Mouse (Mus musculus) G1E (cell line): ENCODE measurements around the gene Tnrc6c. TPM values are rescaled to one million over a fixed set of nuclear protein-coding genes. Genes with fewer than 3 reads are reported as not detected.

Experiments
- ATAC-seq: 2 replicates; pipeline ENCODE4 v1.8.0; 2016; ENCODE audit warnings: mild to moderate bottlenecking; ENCODE audit not compliant: insufficient number of reproducible peaks, poor library complexity, low FRiP score, severe bottlenecking; ENCODE audit errors: extremely low read depth
- DNase-seq: peaks from one replicate; pipeline ENCODE4 v3.0.0; 2012; ENCODE audit warnings: low spot score
- H3K27me3 ChIP-seq: 2 replicates; pipeline ENCODE4 v1.6.1; 2012; ENCODE audit warnings: mild to moderate bottlenecking, low read length, inconsistent platforms; ENCODE audit not compliant: insufficient read depth
- H3K36me3 ChIP-seq: replicated peaks from 2 replicates; pipeline ENCODE3; 2012; ENCODE audit warnings: mild to moderate bottlenecking, inconsistent platforms
- H3K4me1 ChIP-seq: 2 replicates; pipeline ENCODE4 v1.6.1; 2012; ENCODE audit warnings: low read depth, low read length, inconsistent platforms, mixed read lengths; ENCODE audit not compliant: insufficient read depth
- H3K4me3 ChIP-seq: 2 replicates; pipeline ENCODE4 v1.5.1; 2012; ENCODE audit warnings: low read depth, mild to moderate bottlenecking, inconsistent platforms, low read length, moderate library complexity, mixed read lengths
- H3K9me3 ChIP-seq: replicated peaks from 2 replicates; pipeline ENCODE4 v1.6.1; 2012; ENCODE audit warnings: inconsistent platforms
- CTCF ChIP-seq: IDR thresholded peaks from 2 replicates; pipeline ENCODE4 v1.5.1; 2012; ENCODE audit warnings: low read depth, low read length, inconsistent platforms, mixed read lengths
- GATA1 ChIP-seq: IDR thresholded peaks from 2 replicates; pipeline ENCODE4 v1.6.1; 2012; ENCODE audit warnings: borderline replicate concordance, low read length, inconsistent platforms, mixed read lengths
- GATA2 ChIP-seq: IDR thresholded peaks from 2 replicates; pipeline ENCODE4 v1.6.1; 2012; ENCODE audit warnings: low read depth, low read length, inconsistent platforms, borderline replicate concordance
- POLR2AphosphoS5 ChIP-seq: IDR thresholded peaks from 2 replicates; pipeline ENCODE4 v1.6.1; 2012; ENCODE audit warnings: low read depth, low read length, inconsistent platforms; ENCODE audit not compliant: insufficient replicate concordance
- TAL1 ChIP-seq: conservative IDR thresholded peaks from 2 replicates; pipeline ENCODE4 v1.6.1; 2012; ENCODE audit warnings: low read depth, low read length, inconsistent platforms, mixed read lengths
- polyA plus RNA-seq: library from polyadenylated mRNA; stranded (reverse); fragments of >175 nt; gene quantifications from 2 replicates; pipeline ENCODE4 v1.2.3, GENCODE M21; 2012
- total RNA-seq, 2 experiments: library from RNA; stranded (forward) in 1 of 2; stranded (reverse) in 1 of 2; fragments of 200-1000 nt in 1 of 2; fragments of >200 nt in 1 of 2; fragmentation: Nextera tagmentation in 1 of 2; gene quantifications; 2 replicates each; pipeline ENCODE4 v1.2.3; 2014 to 2017

The Tnrc6c gene
- total and polyA plus RNA-seq, 3 experiments = 19.2 to 47.5 (median 21.5) TPM

DNA sequence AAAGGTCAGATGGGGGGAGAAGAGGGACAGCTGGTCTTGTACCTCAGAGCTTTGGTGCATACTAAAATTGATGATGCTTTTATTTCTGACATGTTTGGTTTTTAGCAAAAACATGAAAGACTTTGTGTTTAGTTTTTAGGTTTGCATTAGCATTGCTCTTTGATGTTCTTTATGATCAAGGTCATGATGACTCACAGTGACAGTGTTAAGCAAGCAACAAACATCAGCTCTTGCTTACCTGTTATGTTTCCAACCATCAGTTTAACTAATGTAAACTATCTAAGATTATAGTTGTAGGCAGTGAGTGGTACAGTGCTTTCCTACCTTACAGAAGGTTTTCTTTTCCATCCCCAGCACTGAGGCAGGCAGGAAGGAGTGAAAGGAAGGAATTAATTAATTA is 12.5 kb downstream of the Tnrc6c start:
- no peak overlapping the region for H3K4me3 ChIP-seq
- peaks cover 27% of the 10 kb centered on the region for H3K4me1 ChIP-seq
- DNase-seq = no peak
- ATAC-seq = no peak
- H3K27me3 ChIP-seq = no peaks in the 10 kb centered on the region
- peaks cover 22% of the 10 kb centered on the region for H3K36me3 ChIP-seq
- TF ChIP-seq TAL1 (no peak), CTCF (no peak), GATA1 (no peak), GATA2 (no peak), POLR2AphosphoS5 (no peak)
- no peaks in the 10 kb centered on the region for H3K9me3 ChIP-seq

- Histone ChIP-seq H3K27me3 (no peaks in the 10 kb centered on the region), H3K4me3 (no peak overlapping the region), H3K36me3 (peaks cover 19% of the 10 kb centered on the region), H3K9me3 (no peaks in the 10 kb centered on the region), H3K4me1 (peaks cover 24% of the 10 kb centered on the region)
- TF ChIP-seq CTCF (no peak), GATA2 (no peak), TAL1 (no peak), POLR2AphosphoS5 (no peak), GATA1 (no peak)
- ATAC-seq = no peak
- no peak for DNase-seq
Observed at GRCm38 (mm10) chr11:117667152-117667551, 13.1 kb downstream of the Tnrc6c start.

- Histone ChIP-seq H3K36me3 (peaks cover 19% of the 10 kb centered on the region), H3K27me3 (no peaks in the 10 kb centered on the region), H3K9me3 (no peaks in the 10 kb centered on the region), H3K4me1 (peaks cover 23% of the 10 kb centered on the region), H3K4me3 (no peak overlapping the region)
- ATAC-seq (no peak), DNase-seq (no peak)
- TF ChIP-seq TAL1 = no peak
- TF ChIP-seq POLR2AphosphoS5 = no peak
- TF ChIP-seq CTCF = no peak
- TF ChIP-seq GATA2 = no peak
- TF ChIP-seq GATA1 = no peak
Observed at GRCm38 (mm10) chr11:117667825-117668224, 13.7 kb downstream of the Tnrc6c start.

DNA sequence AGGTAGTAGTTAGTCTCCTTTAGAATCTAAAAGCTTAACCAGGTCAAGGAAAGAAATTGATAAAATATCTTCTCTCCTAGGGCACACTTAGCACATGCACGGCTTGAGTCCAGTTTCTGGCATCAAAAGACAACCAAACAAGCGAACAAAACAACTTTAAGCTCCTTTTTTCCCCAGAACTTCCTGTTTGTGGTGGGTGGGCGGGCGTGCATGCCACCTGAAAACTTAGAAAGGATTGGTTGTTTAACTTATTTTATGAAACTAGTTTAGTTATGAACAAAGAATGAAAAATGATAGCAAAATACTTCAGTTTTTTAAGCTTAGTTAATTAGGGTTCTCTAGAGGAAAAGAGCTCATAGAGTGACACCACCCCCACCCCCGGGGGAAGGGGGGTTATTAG is 17.5 kb downstream of the Tnrc6c start:
- TF ChIP-seq CTCF (no peak), GATA1 (no peak), POLR2AphosphoS5 (no peak), GATA2 (no peak), TAL1 (no peak)
- Histone ChIP-seq H3K4me1 (peaks cover 12% of the 10 kb centered on the region), H3K36me3 (peaks cover 21% of the 10 kb centered on the region), H3K27me3 (no peaks in the 10 kb centered on the region), H3K9me3 (no peaks in the 10 kb centered on the region), H3K4me3 (no peak overlapping the region)
- DNase-seq (no peak), ATAC-seq (no peak)

- peaks cover 8% of the 10 kb centered on the region for H3K4me1 ChIP-seq
- peaks cover 18% of the 10 kb centered on the region for H3K36me3 ChIP-seq
- H3K9me3 ChIP-seq = no peaks in the 10 kb centered on the region
- H3K4me3 ChIP-seq = no peak overlapping the region
- no peaks in the 10 kb centered on the region for H3K27me3 ChIP-seq
- DNase-seq (no peak), ATAC-seq (no peak)
- TF ChIP-seq GATA2 (no peak), TAL1 (no peak), GATA1 (no peak), POLR2AphosphoS5 (no peak), CTCF (no peak)
Observed at GRCm38 (mm10) chr11:117674531-117674930, 20.4 kb downstream of the Tnrc6c start.

- TF ChIP-seq TAL1 = no peak
- no peak for TF ChIP-seq GATA2
- TF ChIP-seq GATA1 = no peak
- TF ChIP-seq CTCF = no peak
- TF ChIP-seq POLR2AphosphoS5 = no peak
- ATAC-seq (no peak), DNase-seq (no peak)
- no peaks in the 10 kb centered on the region for H3K9me3 ChIP-seq
- H3K36me3 ChIP-seq = peaks cover 19% of the 10 kb centered on the region
- H3K4me1 ChIP-seq = peaks cover 4% of the 10 kb centered on the region
- no peaks in the 10 kb centered on the region for H3K27me3 ChIP-seq
- no peak overlapping the region for H3K4me3 ChIP-seq
Observed at GRCm38 (mm10) chr11:117676649-117677048, 22.6 kb downstream of the Tnrc6c start.

DNA sequence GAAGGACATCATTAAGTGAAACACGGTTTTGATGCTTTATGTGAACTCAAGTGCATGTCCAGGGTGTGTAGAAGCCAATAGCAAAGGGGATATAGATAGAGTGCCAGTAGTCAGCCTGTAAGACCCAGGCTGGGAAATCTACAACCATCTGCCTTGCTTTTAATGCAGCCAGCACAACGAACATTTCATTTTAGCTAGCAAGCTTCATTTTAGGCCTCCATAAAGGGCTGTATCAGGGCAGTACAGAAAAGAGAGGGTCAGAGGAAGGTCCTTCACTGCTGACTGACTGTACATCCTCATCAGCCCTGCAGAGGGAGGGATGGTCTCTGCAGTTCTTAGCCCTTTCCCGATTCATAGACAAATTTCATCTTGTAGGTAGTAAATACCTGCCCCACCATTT is 23.0 kb downstream of the Tnrc6c start:
- no peaks in the 10 kb centered on the region for H3K27me3 ChIP-seq
- TF ChIP-seq GATA1 = no peak
- TF ChIP-seq GATA2 = no peak
- TF ChIP-seq TAL1 = no peak
- no peak for TF ChIP-seq POLR2AphosphoS5
- TF ChIP-seq CTCF = no peak
- no peak overlapping the region for H3K4me3 ChIP-seq
- DNase-seq (no peak), ATAC-seq (no peak)
- no peaks in the 10 kb centered on the region for H3K9me3 ChIP-seq
- peaks cover 19% of the 10 kb centered on the region for H3K36me3 ChIP-seq
- H3K4me1 ChIP-seq = peaks cover 4% of the 10 kb centered on the region
